Comparison of ENCODE assay signal across 15 mouse cellular contexts in genomic region chr7:24389516-24390187, GRCm38 (mm10). TPM values are rescaled to one million over a fixed set of nuclear protein-coding genes. Genes with fewer than 3 reads are reported as not detected.
A peak's percentile ranks its signal among the peaks of the same experiment; 100 is the strongest.
DNase-seq lines count a peak whose midpoint lies in the region; ATAC-seq and TF ChIP-seq lines count a peak whose summit lies in the region.
"Had no signal": no experiment of that assay in that cellular context is flagged by ENCODE, and none has a peak within 500 bp of the region (broad histone marks: within the 10 kb centered on the region; RNA-seq: fewer than 3 reads in every experiment).

No protein-coding gene starts in this region.

- peak; percentile 47 for DNase-seq in adrenal gland, postnatal 14 days
- no peak for DNase-seq in adrenal gland, adult 8-10 months
- DNase-seq in liver: no peak
- no peak for DNase-seq in stomach, postnatal 0 days (ENCODE audit: low spot score)
- DNase-seq in urinary bladder, adult 2 months (ENCODE audit: low spot score): no peak
- no peak for DNase-seq in lung, adult 18-20 months
- DNase-seq: kidney, adult 2 months had no signal

- TF ChIP-seq CTCF in stomach, postnatal 0 days (IDR thresholded peaks at IDR 0.05; ENCODE audit: low read depth): no peak

- H3K27ac ChIP-seq in liver, embryonic 12.5 days: peak overlapping the region; percentile 67
- 0 out of 2 replicates have a peak overlapping the region, but pooled peaks have one; percentile 33 for H3K27ac ChIP-seq in limb, embryonic 13.5 days
- peak overlapping the region; percentile 70 for H3K27ac ChIP-seq in stomach, postnatal 0 days (replicated peaks)
- H3K27ac ChIP-seq: forebrain, embryonic 13.5 days had no signal

- ATAC-seq in liver, embryonic 12.5 days: no peak
- ATAC-seq in limb, embryonic 13.5 days (ENCODE audit: low FRiP score, low read depth): no peak
- ATAC-seq in stomach, postnatal 0 days (ENCODE audit: low FRiP score, low TSS enrichment): no peak
- ATAC-seq: forebrain, embryonic 13.5 days; Patski had no signal

- TF ChIP-seq EP300 in stomach, postnatal 0 days (optimal IDR thresholded peaks at IDR 0.05): no peak

- H3K9me3 ChIP-seq in liver, embryonic 12.5 days (replicated peaks): no peaks in the 10 kb centered on the region
- H3K9me3 ChIP-seq in limb, embryonic 13.5 days: no peaks in the 10 kb centered on the region
- no peaks in the 10 kb centered on the region for H3K9me3 ChIP-seq in stomach, postnatal 0 days (ENCODE audit: control insufficient read depth, low read length)
- H3K9me3 ChIP-seq: forebrain, embryonic 13.5 days; neural tube, embryonic 12.5 days had no signal

- peaks cover 30% of the 10 kb centered on the region for H3K36me3 ChIP-seq in liver, embryonic 12.5 days
- no peaks in the 10 kb centered on the region for H3K36me3 ChIP-seq in limb, embryonic 13.5 days
- no peaks in the 10 kb centered on the region for H3K36me3 ChIP-seq in stomach, postnatal 0 days (ENCODE audit: control insufficient read depth, insufficient read depth, low read length)
- H3K36me3 ChIP-seq: neural tube, embryonic 12.5 days had no signal

- no peak overlapping the region for H3K9ac ChIP-seq in liver, embryonic 12.5 days
- H3K9ac ChIP-seq in limb, embryonic 13.5 days: no peak overlapping the region; the same call in 1 of the 2 replicates
- no peak overlapping the region for H3K9ac ChIP-seq in stomach, postnatal 0 days (ENCODE audit: low read length)
- H3K9ac ChIP-seq: forebrain, embryonic 13.5 days; neural tube, embryonic 12.5 days had no signal

- WGBS in liver, embryonic 12.5 days (ENCODE audit: insufficient replicate concordance): 39% methylated on average over 13 of the region's 13 CpGs
- WGBS in limb, embryonic 13.5 days: 43% methylated on average over 13 of the region's 13 CpGs
- WGBS in stomach, postnatal 0 days: 53% methylated on average over 13 of the region's 13 CpGs

- peaks cover 89% of the 10 kb centered on the region for H3K4me1 ChIP-seq in liver, embryonic 12.5 days
- peaks cover 29% of the 10 kb centered on the region for H3K4me1 ChIP-seq in limb, embryonic 13.5 days
- no peaks in the 10 kb centered on the region for H3K4me1 ChIP-seq in stomach, postnatal 0 days (replicated peaks; ENCODE audit: control insufficient read depth, insufficient read depth)
- H3K4me1 ChIP-seq: forebrain, embryonic 13.5 days had no signal

- H3K4me3 ChIP-seq in liver, embryonic 12.5 days: no peak overlapping the region
- no peak overlapping the region for H3K4me3 ChIP-seq in limb, embryonic 13.5 days
- no peak overlapping the region for H3K4me3 ChIP-seq in stomach, postnatal 0 days (ENCODE audit: low read depth, low read length)
- H3K4me3 ChIP-seq: forebrain, embryonic 13.5 days; neural tube, embryonic 12.5 days had no signal

- no peaks in the 10 kb centered on the region for H3K27me3 ChIP-seq in liver, embryonic 12.5 days (replicated peaks)
- H3K27me3 ChIP-seq in limb, embryonic 13.5 days: no peaks in the 10 kb centered on the region
- no peaks in the 10 kb centered on the region for H3K27me3 ChIP-seq in stomach, postnatal 0 days (ENCODE audit: control insufficient read depth, insufficient read depth, low read length)
- H3K27me3 ChIP-seq: forebrain, embryonic 13.5 days; Patski had no signal

- H3K4me2 ChIP-seq in liver, embryonic 12.5 days: no peak overlapping the region
- no peak overlapping the region for H3K4me2 ChIP-seq in limb, embryonic 13.5 days (replicated peaks)
- H3K4me2 ChIP-seq in stomach, postnatal 0 days (replicated peaks; ENCODE audit: low read depth): no peak overlapping the region
- H3K4me2 ChIP-seq: forebrain, embryonic 13.5 days had no signal

RNA-seq across cellular contexts. Expression of gene Smg9, which starts 9.8 kb away (rescaled TPM):
- 17.3 and 26.7 TPM in 2 replicates for total RNA-seq in adrenal gland, postnatal 14 days (2021)
- 10 to 100 TPM; 20.2 to 39.0 (median 25.9) TPM for total RNA-seq in adrenal gland, adult 8-10 months (2022)
- 22.9 and 23.5 TPM in 2 replicates for polyA plus RNA-seq in liver, embryonic 12.5 days (2016; fragmentation: Nextera tagmentation; extraction: Ambion mirVana)
- 24.5 and 25.1 TPM in 2 replicates for polyA plus RNA-seq in limb, embryonic 13.5 days (2015; fragmentation: Nextera tagmentation; extraction: Ambion mirVana)
- 14.1 and 14.4 TPM in 2 replicates for polyA plus RNA-seq in stomach, postnatal 0 days (2015; fragmentation: Nextera tagmentation; extraction: Ambion mirVana)
- polyA plus RNA-seq in urinary bladder, adult 2 months (2012; rRNA removed): 37.6 and 37.7 TPM in 2 replicates

RNA-seq across cellular contexts. Expression of gene Kcnn4, which starts 19.6 kb away (rescaled TPM):
- total RNA-seq in adrenal gland, postnatal 14 days (2021): 4.9 and 7.3 TPM in 2 replicates
- 1 to 10 TPM in 2 of 4 experiments, under 1 TPM in 2; 0.70 to 2.0 (median 1.2) TPM for total RNA-seq in adrenal gland, adult 8-10 months (2022)
- polyA plus RNA-seq in liver, embryonic 12.5 days (2016; fragmentation: Nextera tagmentation; extraction: Ambion mirVana): 159 and 161 TPM in 2 replicates
- 1.4 and 2.4 TPM in 2 replicates for polyA plus RNA-seq in limb, embryonic 13.5 days (2015; fragmentation: Nextera tagmentation; extraction: Ambion mirVana)
- polyA plus RNA-seq in stomach, postnatal 0 days (2015; fragmentation: Nextera tagmentation; extraction: Ambion mirVana): 15.5 and 17.0 TPM in 2 replicates
- 47.4 and 50.6 TPM in 2 replicates for polyA plus RNA-seq in urinary bladder, adult 2 months (2012; rRNA removed)
- polyA plus RNA-seq: Patski had no signal

RNA-seq across cellular contexts. Expression of gene Lypd5, which starts 40.7 kb away (rescaled TPM):
- not detected in 2 replicates for total RNA-seq in adrenal gland, postnatal 14 days (2021)
- total RNA-seq in adrenal gland, adult 8-10 months (2022): not detected
- polyA plus RNA-seq in liver, embryonic 12.5 days (2016; fragmentation: Nextera tagmentation; extraction: Ambion mirVana): not detected in 2 replicates
- not detected in 2 replicates for polyA plus RNA-seq in limb, embryonic 13.5 days (2015; fragmentation: Nextera tagmentation; extraction: Ambion mirVana)
- 196 and 201 TPM in 2 replicates for polyA plus RNA-seq in stomach, postnatal 0 days (2015; fragmentation: Nextera tagmentation; extraction: Ambion mirVana)
- polyA plus RNA-seq in urinary bladder, adult 2 months (2012; rRNA removed): not detected in 2 replicates
- total RNA-seq: heart, postnatal 25 days; left cerebral cortex, adult 8-10 months had no signal
- polyA plus RNA-seq: cortical plate, adult 2 months; forebrain, embryonic 13.5 days; kidney, adult 2 months; neural tube, embryonic 12.5 days; Patski had no signal

RNA-seq across cellular contexts. Expression of gene Tescl, which starts 55.9 kb away (rescaled TPM):
- total RNA-seq in adrenal gland, postnatal 14 days (2021): not detected in 2 replicates
- under 1 TPM in 1 of 4 experiments, not detected in 3; 0.70 TPM for total RNA-seq in adrenal gland, adult 8-10 months (2022)
- not detected in 2 replicates for polyA plus RNA-seq in liver, embryonic 12.5 days (2016; fragmentation: Nextera tagmentation; extraction: Ambion mirVana)
- not detected in 2 replicates for polyA plus RNA-seq in limb, embryonic 13.5 days (2015; fragmentation: Nextera tagmentation; extraction: Ambion mirVana)
- polyA plus RNA-seq in stomach, postnatal 0 days (2015; fragmentation: Nextera tagmentation; extraction: Ambion mirVana): 0.15 and 0.42 TPM in 2 replicates
- 0.19 TPM in 2 replicates for polyA plus RNA-seq in urinary bladder, adult 2 months (2012; rRNA removed)
- total RNA-seq: heart, postnatal 25 days; left cerebral cortex, adult 8-10 months had no signal
- polyA plus RNA-seq: forebrain, embryonic 13.5 days; neural tube, embryonic 12.5 days; Patski had no signal

Comparison
In these comparisons a context has a peak if more than half of its experiments do, and no peak if none do; other contexts are left out.
1. RNA of gene Lypd5, which starts 40.7 kb away (polyA plus RNA-seq): 196 to 201 TPM in stomach, postnatal 0 days; not detected in limb, embryonic 13.5 days, not detected in urinary bladder, adult 2 months and not detected in liver, embryonic 12.5 days; every median in the first group is over 100 times any median in the second.
2. Peak in every context shown above with its lines, with median percentiles within 50 percentile points of each other: H3K27ac ChIP-seq.